Mouse (Mus musculus) lung, embryonic 16.5 days (tissue): ENCODE data around the gene Rbm33. TPM values are rescaled to one million over a fixed set of nuclear protein-coding genes. Genes with fewer than 3 reads are reported as not detected.
A peak's percentile ranks its signal among the peaks of the same experiment; 100 is the strongest.

Experiments
- ATAC-seq: fragments of 200-750 bp; cut with Nextera tagmentation; 2 replicates; pipeline ENCODE4 v1.8.0; 2017; ENCODE audit warnings: low read depth, mild to moderate bottlenecking, moderate library complexity
- H3K27ac ChIP-seq: fragments of 300-500 bp; sonication (generic); 2 replicates; pipeline ENCODE4 v1.5.1; 2014; ENCODE audit warnings: mild to moderate bottlenecking, control low read depth, low read length
- H3K27me3 ChIP-seq: fragments of 300-500 bp; sonication (generic); 2 replicates; pipeline ENCODE4 v1.6.1; 2014; ENCODE audit warnings: low read depth, low read length, mixed read lengths; ENCODE audit not compliant: control insufficient read depth, insufficient read depth
- H3K36me3 ChIP-seq: fragments of 300-500 bp; sonication (generic); 2 replicates; pipeline ENCODE4 v1.6.1; 2014; ENCODE audit warnings: low read length; ENCODE audit not compliant: control insufficient read depth, insufficient read depth
- H3K4me1 ChIP-seq: fragments of 300-500 bp; sonication (generic); replicated peaks from 2 replicates; pipeline ENCODE4 v1.6.1; 2014; ENCODE audit warnings: low read length, mixed read lengths; ENCODE audit not compliant: control insufficient read depth, insufficient read depth
- H3K4me2 ChIP-seq: fragments of 300-500 bp; sonication (generic); 2 replicates; pipeline ENCODE4 v1.6.1; 2014; ENCODE audit warnings: low read depth, low read length, control low read depth
- H3K4me3 ChIP-seq: fragments of 300-500 bp; sonication (generic); 2 replicates; pipeline ENCODE4 v1.5.1; 2014; ENCODE audit warnings: mild to moderate bottlenecking, low read length, control low read depth
- H3K9ac ChIP-seq: fragments of 300-500 bp; sonication (generic); 2 replicates; pipeline ENCODE4 v1.6.1; 2014; ENCODE audit warnings: low read length, control low read depth
- H3K9me3 ChIP-seq: fragments of 300-500 bp; sonication (generic); 2 replicates; pipeline ENCODE4 v1.6.1; 2016; ENCODE audit warnings: low read length; ENCODE audit not compliant: control insufficient read depth
- WGBS: fragments of 180-500 bp; shearing (Covaris S2); extraction: QIAGEN DNeasy Blood & Tissue Kit; methylation state at CpG from one replicate; pipeline ENCODE4 v1.1.7; 2014; 5-methylcytosine and 5-hydroxymethylcytosine counted together
- polyA plus RNA-seq: library from polyadenylated mRNA; unstranded; fragments of >200 nt; fragmentation: Nextera tagmentation; extraction: Ambion mirVana; gene quantifications from 2 replicates; pipeline ENCODE4 v1.2.1, GENCODE M21; 2015

Rbm33 gene
- polyA plus RNA-seq, 1 experiment from 2014 or later, result 12.1 TPM

GRCm38 (mm10) chr5:28413533-28413932 lies 96.6 kb downstream of the Rbm33 start:
- no peaks in the 10 kb centered on the region for H3K27me3 ChIP-seq
- H3K27ac ChIP-seq, result peak overlapping the region; percentile 59
- no peak overlapping the region for H3K4me3 ChIP-seq
- peaks cover 39% of the 10 kb centered on the region for H3K36me3 ChIP-seq
- no peak overlapping the region for H3K4me2 ChIP-seq
- WGBS, result 65% methylated on average over 5 of the region's 5 CpGs
- H3K9ac ChIP-seq, result no peak overlapping the region
- no peaks in the 10 kb centered on the region for H3K9me3 ChIP-seq
- H3K4me1 ChIP-seq, result peaks cover 3% of the 10 kb centered on the region
- ATAC-seq, result peak; percentile 18; the same call in 1 of the 2 replicates

DNA sequence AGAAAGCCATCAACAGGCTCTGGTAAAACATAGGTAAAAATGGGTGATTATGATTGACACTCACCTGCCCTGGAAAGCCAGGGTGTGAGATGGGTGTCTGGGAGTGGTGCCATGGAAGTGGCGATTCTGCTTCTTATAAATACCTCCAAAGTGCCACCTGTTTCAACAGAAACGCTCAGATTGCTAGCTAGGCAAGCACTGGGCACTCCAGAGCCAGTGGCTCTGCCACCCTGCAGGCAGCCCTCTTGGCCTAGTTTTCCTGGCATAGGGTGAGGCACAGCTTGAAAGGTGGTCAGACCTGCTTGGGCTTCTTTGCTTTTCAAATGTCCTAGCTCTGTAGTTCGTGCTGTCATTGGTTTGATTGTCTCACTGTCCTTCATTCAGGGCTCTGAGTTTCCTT lies 97.2 kb downstream of the Rbm33 start:
- H3K4me3 ChIP-seq, result no peak overlapping the region
- H3K4me1 ChIP-seq, result peaks cover 3% of the 10 kb centered on the region
- WGBS, result 55% methylated on average over 3 of the region's 3 CpGs
- no peaks in the 10 kb centered on the region for H3K9me3 ChIP-seq
- H3K27me3 ChIP-seq, result no peaks in the 10 kb centered on the region
- H3K27ac ChIP-seq, result peak overlapping the region; percentile 59
- ATAC-seq, result peak; percentile 74
- H3K36me3 ChIP-seq, result peaks cover 36% of the 10 kb centered on the region
- no peak overlapping the region for H3K9ac ChIP-seq
- H3K4me2 ChIP-seq, result no peak overlapping the region

DNA sequence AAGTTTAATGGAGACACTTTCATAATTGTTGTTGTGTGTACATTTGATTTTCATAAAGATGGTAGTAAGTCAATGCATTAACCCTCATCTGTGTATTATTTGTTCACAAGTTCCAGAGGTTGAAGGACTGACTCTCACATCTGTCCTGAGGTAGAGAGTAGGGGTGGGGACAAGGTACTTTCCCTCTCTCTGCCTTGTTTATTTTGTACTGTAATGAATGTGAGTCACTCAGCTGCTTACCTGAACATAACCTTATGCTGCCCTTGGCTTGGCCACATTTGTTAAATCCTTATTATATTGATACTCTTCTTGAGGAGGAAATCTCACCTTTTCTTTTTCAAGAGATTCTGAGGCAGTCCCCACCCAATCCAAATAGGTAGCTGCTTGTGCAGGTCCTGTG lies 99.1 kb downstream of the Rbm33 start:
- Histone ChIP-seq H3K9ac (no peak overlapping the region), H3K27ac (no peak overlapping the region), H3K9me3 (no peaks in the 10 kb centered on the region), H3K4me1 (peaks cover 3% of the 10 kb centered on the region), H3K36me3 (peaks cover 37% of the 10 kb centered on the region), H3K4me3 (no peak overlapping the region), H3K27me3 (no peaks in the 10 kb centered on the region), H3K4me2 (no peak overlapping the region)
- ATAC-seq, result no peak

GRCm38 (mm10) chr5:28418734-28419133 lies 101.8 kb downstream of the Rbm33 start:
- WGBS, result 82% methylated on average over 10 of the region's 10 CpGs
- peaks cover 24% of the 10 kb centered on the region for H3K36me3 ChIP-seq

DNA sequence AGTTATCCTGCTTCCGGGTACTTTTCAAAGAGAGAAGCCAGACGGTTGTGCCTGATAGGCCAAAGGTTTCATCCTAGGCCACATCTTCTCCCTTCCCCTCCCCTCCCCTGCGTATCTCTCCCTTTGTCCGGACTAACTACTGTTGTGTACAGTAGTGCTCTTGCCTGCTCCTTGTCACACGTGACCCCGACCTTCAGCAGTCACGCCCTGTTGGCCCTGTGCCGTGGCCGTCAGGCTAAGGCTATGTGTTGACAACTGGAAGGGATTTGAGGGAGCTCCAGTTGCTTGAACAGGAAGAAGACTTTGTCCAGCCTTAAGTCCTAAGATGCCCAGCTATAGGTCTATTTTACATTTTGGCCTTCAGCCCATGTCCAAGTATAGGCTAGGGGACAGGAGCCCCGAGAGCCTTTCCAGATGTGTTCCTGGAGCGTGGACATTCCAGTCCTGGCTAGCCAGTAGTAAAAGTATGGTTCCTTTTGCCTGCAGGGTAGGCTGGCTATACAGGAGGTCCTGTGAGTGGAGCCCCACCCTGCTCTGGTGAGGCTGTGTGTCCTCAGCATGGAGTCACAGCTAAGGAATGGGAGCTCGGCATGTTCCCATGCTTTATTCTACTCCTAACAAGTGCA lies 102.8 kb downstream of the Rbm33 start:
- WGBS, result 81% methylated on average over 12 of the region's 12 CpGs
- no peak for ATAC-seq

More at GRCm38 (mm10) chr5:28418734-28419133, 101.8 kb downstream of the Rbm33 start:
- Histone ChIP-seq H3K9ac (no peak overlapping the region), H3K4me3 (no peak overlapping the region), H3K9me3 (no peaks in the 10 kb centered on the region), H3K27ac (no peak overlapping the region), H3K4me1 (no peaks in the 10 kb centered on the region), H3K27me3 (no peaks in the 10 kb centered on the region), H3K4me2 (no peak overlapping the region)
- no peak for ATAC-seq

DNA sequence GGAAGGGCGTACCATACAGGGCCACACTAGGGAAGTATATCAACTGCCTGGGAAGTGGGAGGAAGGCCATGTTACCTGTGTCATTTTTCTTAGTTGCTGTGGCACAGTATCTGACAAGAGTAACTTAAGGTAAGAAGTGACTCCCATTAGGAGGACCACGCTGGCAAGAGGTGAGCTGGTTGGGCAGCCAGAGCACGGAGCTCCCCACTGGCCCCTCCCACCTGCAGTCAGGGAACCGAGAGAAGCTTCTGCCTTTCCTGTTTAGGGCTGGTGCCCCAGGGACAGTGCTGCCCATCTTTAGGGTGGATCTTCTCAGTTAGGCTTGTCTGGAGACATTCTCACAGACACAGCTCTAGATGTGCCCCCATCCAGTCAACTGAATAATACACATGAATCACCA lies 106.9 kb downstream of the Rbm33 start:
- Histone ChIP-seq H3K27me3 (no peaks in the 10 kb centered on the region), H3K9ac (no peak overlapping the region), H3K36me3 (peaks cover 4% of the 10 kb centered on the region), H3K27ac (no peak overlapping the region), H3K4me2 (no peak overlapping the region), H3K4me1 (no peaks in the 10 kb centered on the region), H3K4me3 (no peak overlapping the region), H3K9me3 (no peaks in the 10 kb centered on the region)
- WGBS, result 62% methylated on average over 4 of the region's 4 CpGs
- no peak for ATAC-seq

More for the DNA sequence above, 102.8 kb downstream of the Rbm33 start:
- Histone ChIP-seq H3K27ac (no peak overlapping the region), H3K9me3 (no peaks in the 10 kb centered on the region), H3K4me1 (no peaks in the 10 kb centered on the region), H3K27me3 (no peaks in the 10 kb centered on the region), H3K9ac (no peak overlapping the region), H3K4me3 (no peak overlapping the region), H3K36me3 (peaks cover 18% of the 10 kb centered on the region), H3K4me2 (no peak overlapping the region)

DNA sequence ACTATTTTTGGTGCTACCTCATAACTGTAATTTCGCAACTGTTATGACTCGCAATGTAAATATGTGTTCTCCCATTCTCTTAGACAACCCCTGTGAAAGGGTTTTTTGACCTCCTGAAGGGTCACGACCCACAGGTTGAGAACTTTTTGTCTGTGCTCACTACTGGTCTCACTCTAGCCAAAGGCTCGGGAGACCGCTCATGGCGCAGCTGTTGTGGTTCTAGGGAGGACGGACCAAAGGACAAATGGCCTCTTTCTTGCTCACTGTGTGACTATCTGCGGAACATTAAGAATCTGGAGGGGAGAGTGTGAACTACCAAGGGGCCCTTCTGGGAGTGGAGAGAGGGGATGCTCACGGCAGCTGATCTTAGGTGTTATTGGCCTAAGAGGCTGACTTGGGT lies 109.0 kb downstream of the Rbm33 start:
- Histone ChIP-seq H3K4me1 (no peaks in the 10 kb centered on the region), H3K9ac (no peak overlapping the region), H3K4me2 (no peak overlapping the region), H3K36me3 (no peaks in the 10 kb centered on the region), H3K27ac (no peak overlapping the region), H3K4me3 (no peak overlapping the region), H3K9me3 (no peaks in the 10 kb centered on the region), H3K27me3 (no peaks in the 10 kb centered on the region)
- no peak for ATAC-seq
- 95% methylated on average over 9 of the region's 9 CpGs for WGBS

DNA sequence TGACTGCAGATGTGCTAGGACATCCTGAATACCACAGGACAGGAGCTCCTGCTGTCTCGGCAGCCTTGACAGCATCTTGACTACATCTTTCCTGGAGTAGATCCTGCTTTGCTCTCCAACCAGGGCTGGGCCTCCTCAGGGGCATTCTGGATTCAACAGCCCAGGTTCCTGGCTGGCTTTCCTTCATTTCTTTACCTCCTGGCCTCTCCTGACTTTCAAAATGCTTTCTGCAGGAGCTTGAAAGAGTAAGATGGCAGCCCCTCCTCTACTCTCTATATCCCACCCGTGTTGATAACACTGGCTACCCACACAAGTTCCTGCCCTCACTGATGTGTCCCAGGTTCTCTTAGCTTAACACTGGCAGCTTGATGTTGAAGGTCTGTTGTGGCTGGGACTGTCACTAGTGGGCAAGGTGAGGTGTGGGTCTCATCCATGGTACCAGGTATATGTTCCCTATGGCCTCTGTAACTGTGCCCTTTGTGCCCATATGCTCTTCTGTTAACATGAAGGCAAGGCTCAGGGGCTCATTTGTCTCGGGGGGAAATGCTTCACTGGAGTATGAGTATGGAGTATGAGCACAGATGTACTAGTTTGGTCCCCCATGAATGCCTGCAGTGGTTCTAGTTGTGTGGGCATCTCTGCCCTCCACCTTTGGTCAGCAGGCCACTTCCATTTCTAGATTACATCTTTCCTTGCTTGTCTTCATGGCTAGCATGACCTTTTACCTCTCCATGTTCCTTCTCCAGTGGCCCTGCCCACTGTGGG lies 133.4 kb downstream of the Rbm33 start:
- H3K4me3 ChIP-seq, result no peak overlapping the region
- no peak overlapping the region for H3K27ac ChIP-seq
- H3K4me2 ChIP-seq, result no peak overlapping the region
- H3K9me3 ChIP-seq, result no peaks in the 10 kb centered on the region
- H3K36me3 ChIP-seq, result no peaks in the 10 kb centered on the region
- no peak overlapping the region for H3K9ac ChIP-seq
- no peak for ATAC-seq
- no peaks in the 10 kb centered on the region for H3K4me1 ChIP-seq
- H3K27me3 ChIP-seq, result no peaks in the 10 kb centered on the region; the same call in 1 of the 2 replicates
- WGBS, result 46% methylated on average over 3 of the region's 3 CpGs

DNA sequence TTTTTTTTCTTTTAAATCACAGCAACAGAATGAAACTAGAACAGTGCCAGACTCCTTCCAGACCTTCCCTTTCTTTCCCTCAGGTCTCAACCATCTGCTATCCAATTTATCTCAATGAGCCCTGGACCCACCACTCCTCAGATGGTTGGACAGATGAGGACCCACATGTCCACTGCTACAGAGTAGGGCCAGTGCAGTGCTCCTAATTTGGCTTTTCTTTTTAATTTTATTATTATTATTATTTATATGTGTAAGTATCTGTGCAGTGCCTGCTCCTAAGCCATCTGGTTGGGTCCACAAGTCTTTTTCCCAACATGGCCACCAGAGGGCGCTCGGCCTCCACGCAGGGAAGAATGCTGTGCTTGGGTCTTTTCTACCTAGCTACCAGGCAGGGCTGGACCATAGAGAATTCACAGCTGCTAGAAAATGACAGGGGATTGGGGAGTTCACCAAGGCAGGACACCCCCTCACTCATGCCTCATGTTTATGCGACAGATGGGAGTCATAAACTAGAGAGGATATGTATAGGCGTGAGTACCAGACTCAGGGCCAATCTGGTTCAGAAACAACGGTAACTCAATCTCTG lies 134.2 kb downstream of the Rbm33 start:
- H3K27me3 ChIP-seq, result peaks cover 8% of the 10 kb centered on the region
- peak; percentile 66 for ATAC-seq
- WGBS, result 28% methylated on average over 6 of the region's 6 CpGs

More for the DNA sequence above, 134.2 kb downstream of the Rbm33 start:
- Histone ChIP-seq H3K36me3 (no peaks in the 10 kb centered on the region), H3K9ac (no peak overlapping the region), H3K27ac (no peak overlapping the region), H3K9me3 (no peaks in the 10 kb centered on the region), H3K4me3 (no peak overlapping the region), H3K4me2 (no peak overlapping the region), H3K4me1 (peaks cover 4% of the 10 kb centered on the region; the same call in 1 of the 2 replicates)
